Comparison of ENCODE assay signal across 8 mouse cellular contexts in the genomic region with DNA sequence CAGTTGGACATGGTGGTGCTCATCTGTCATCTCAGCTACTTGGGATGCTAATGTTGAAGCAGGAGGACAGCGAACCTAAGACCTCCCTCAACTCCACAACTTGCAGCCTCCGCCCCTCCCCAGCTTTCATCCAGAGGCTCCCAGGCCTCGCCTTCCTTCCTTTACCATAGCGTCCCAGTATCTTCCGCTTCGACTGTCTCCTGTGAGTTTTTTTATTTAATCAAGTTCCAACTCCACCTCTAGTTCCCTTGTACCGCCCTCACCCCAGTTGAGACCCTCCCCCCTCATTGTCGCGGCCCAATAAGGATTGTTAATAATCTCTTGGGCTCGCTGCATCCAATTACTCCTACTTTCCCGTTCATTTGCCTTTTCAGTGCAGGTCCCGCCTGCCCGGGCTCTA. TPM values are rescaled to one million over a fixed set of nuclear protein-coding genes. Genes with fewer than 3 reads are reported as not detected.
DNase-seq lines count a peak whose midpoint lies in the region; ATAC-seq and TF ChIP-seq lines count a peak whose summit lies in the region.

No protein-coding gene starts in this region.

- H3K4me2 ChIP-seq in lung, embryonic 14.5 days: peak overlapping the region; percentile 99
- H3K4me2 ChIP-seq in hindbrain, embryonic 13.5 days: peak overlapping the region; percentile 85
- H3K4me2 ChIP-seq in liver, embryonic 13.5 days: peak overlapping the region; percentile 74

- no peak overlapping the region for H3K27ac ChIP-seq in lung, embryonic 14.5 days (ENCODE audit: low read depth)
- H3K27ac ChIP-seq in hindbrain, embryonic 13.5 days: peak overlapping the region; percentile 74
- no peak overlapping the region for H3K27ac ChIP-seq in liver, embryonic 13.5 days

- peak overlapping the region; percentile 50; the same call in 1 of the 2 replicates for H3K4me3 ChIP-seq in lung, embryonic 14.5 days (ENCODE audit: low read depth, low read length)
- H3K4me3 ChIP-seq in hindbrain, embryonic 13.5 days: peak overlapping the region; percentile 66
- H3K4me3 ChIP-seq in liver, embryonic 13.5 days (replicated peaks): no peak overlapping the region

- no peak for TF ChIP-seq CTCF in lung, embryonic 14.5 days (IDR thresholded peaks at IDR 0.05; ENCODE audit: low read depth)

- no peaks in the 10 kb centered on the region for H3K4me1 ChIP-seq in lung, embryonic 14.5 days (ENCODE audit: insufficient read depth)
- peaks cover 77% of the 10 kb centered on the region for H3K4me1 ChIP-seq in hindbrain, embryonic 13.5 days (replicated peaks)
- H3K4me1 ChIP-seq in liver, embryonic 13.5 days (replicated peaks): peaks cover 32% of the 10 kb centered on the region

- H3K9ac ChIP-seq in lung, embryonic 14.5 days: no peak overlapping the region
- peak overlapping the region; percentile 56 for H3K9ac ChIP-seq in hindbrain, embryonic 13.5 days
- no peak overlapping the region for H3K9ac ChIP-seq in liver, embryonic 13.5 days

- no peak for DNase-seq in lung, embryonic 14.5 days
- no peak for DNase-seq in lung, postnatal 14 days
- peak; percentile 63 to 74 for DNase-seq in cerebellum, postnatal 14 days
- DNase-seq in liver, embryonic 13.5 days: no peak
- no peak for DNase-seq in thymus, postnatal 4 days
- DNase-seq in left cerebral cortex, adult 11 months (ENCODE audit: low spot score): no peak
- DNase-seq in gastrocnemius, adult 18-20 months (ENCODE audit: low spot score): no peak

- H3K27me3 ChIP-seq in lung, embryonic 14.5 days (ENCODE audit: insufficient read depth, low read length): peaks cover 82% of the 10 kb centered on the region
- H3K27me3 ChIP-seq in hindbrain, embryonic 13.5 days: peaks cover 45% of the 10 kb centered on the region
- peaks cover 91% of the 10 kb centered on the region for H3K27me3 ChIP-seq in liver, embryonic 13.5 days

- no peaks in the 10 kb centered on the region for H3K9me3 ChIP-seq in lung, embryonic 14.5 days (ENCODE audit: low read depth, low read length)
- no peaks in the 10 kb centered on the region for H3K9me3 ChIP-seq in hindbrain, embryonic 13.5 days
- H3K9me3 ChIP-seq in liver, embryonic 13.5 days (replicated peaks): no peaks in the 10 kb centered on the region

- ATAC-seq in lung, embryonic 14.5 days (ENCODE audit: insufficient read depth): 0 out of 2 replicates have a peak, but pooled peaks have one; percentile 2
- ATAC-seq in hindbrain, embryonic 13.5 days (ENCODE audit: low FRiP score): no peak
- no peak for ATAC-seq in liver, embryonic 13.5 days (ENCODE audit: low read depth)

- 3% methylated on average over 13 of the region's 13 CpGs for WGBS in lung, embryonic 14.5 days
- 3% methylated on average over 13 of the region's 13 CpGs for WGBS in hindbrain, embryonic 13.5 days
- WGBS in liver, embryonic 13.5 days (ENCODE audit: insufficient replicate concordance): 6% methylated on average over 13 of the region's 13 CpGs

- no peaks in the 10 kb centered on the region for H3K36me3 ChIP-seq in lung, embryonic 14.5 days (ENCODE audit: insufficient read depth)
- no peaks in the 10 kb centered on the region for H3K36me3 ChIP-seq in hindbrain, embryonic 13.5 days
- H3K36me3 ChIP-seq in liver, embryonic 13.5 days: no peaks in the 10 kb centered on the region

RNA-seq across cellular contexts. Expression of a gene that starts 0.5 kb away (rescaled TPM):
- polyA plus RNA-seq in lung, embryonic 14.5 days (2014; fragmentation: Nextera tagmentation; extraction: Ambion mirVana): 0.70 and 0.97 TPM in 2 replicates
- 4.4 and 5.0 TPM in 2 replicates for polyA plus RNA-seq in hindbrain, embryonic 13.5 days (2015; fragmentation: Nextera tagmentation; extraction: Ambion mirVana)
- polyA plus RNA-seq in liver, embryonic 13.5 days (2015; fragmentation: Nextera tagmentation; extraction: Ambion mirVana): 0.05 and 0.06 TPM in 2 replicates
- 1 to 10 TPM; 3.7 to 5.1 TPM for total RNA-seq in gastrocnemius, adult 18-20 months (2021)

RNA-seq across cellular contexts. Expression of a gene that starts 17.8 kb away (rescaled TPM):
- 4.7 and 6.8 TPM in 2 replicates for polyA plus RNA-seq in lung, embryonic 14.5 days (2014; fragmentation: Nextera tagmentation; extraction: Ambion mirVana)
- polyA plus RNA-seq in hindbrain, embryonic 13.5 days (2015; fragmentation: Nextera tagmentation; extraction: Ambion mirVana): 1.1 and 1.7 TPM in 2 replicates
- polyA plus RNA-seq in liver, embryonic 13.5 days (2015; fragmentation: Nextera tagmentation; extraction: Ambion mirVana): 4.5 and 5.1 TPM in 2 replicates
- total RNA-seq in gastrocnemius, adult 18-20 months (2021): under 1 TPM; 0.47 to 0.91 TPM

RNA-seq across cellular contexts. Expression of a gene that starts 36.2 kb away (rescaled TPM):
- 61.1 and 66.0 TPM in 2 replicates for polyA plus RNA-seq in lung, embryonic 14.5 days (2014; fragmentation: Nextera tagmentation; extraction: Ambion mirVana)
- 69.8 and 70.9 TPM in 2 replicates for polyA plus RNA-seq in hindbrain, embryonic 13.5 days (2015; fragmentation: Nextera tagmentation; extraction: Ambion mirVana)
- polyA plus RNA-seq in liver, embryonic 13.5 days (2015; fragmentation: Nextera tagmentation; extraction: Ambion mirVana): 40.7 and 47.1 TPM in 2 replicates
- 10 to 100 TPM; 42.7 to 45.2 TPM for total RNA-seq in gastrocnemius, adult 18-20 months (2021)

RNA-seq across cellular contexts. Expression of a gene that starts 41.3 kb away (rescaled TPM):
- polyA plus RNA-seq in lung, embryonic 14.5 days (2014; fragmentation: Nextera tagmentation; extraction: Ambion mirVana): 91.6 and 105 TPM in 2 replicates
- 24.4 and 28.8 TPM in 2 replicates for polyA plus RNA-seq in hindbrain, embryonic 13.5 days (2015; fragmentation: Nextera tagmentation; extraction: Ambion mirVana)
- 68.3 and 68.4 TPM in 2 replicates for polyA plus RNA-seq in liver, embryonic 13.5 days (2015; fragmentation: Nextera tagmentation; extraction: Ambion mirVana)
- 1 to 10 TPM; 4.6 to 4.8 TPM for total RNA-seq in gastrocnemius, adult 18-20 months (2021)

RNA-seq across cellular contexts. Expression of a gene that starts 58.1 kb away (rescaled TPM):
- 0.07 and 0.18 TPM in 2 replicates for polyA plus RNA-seq in lung, embryonic 14.5 days (2014; fragmentation: Nextera tagmentation; extraction: Ambion mirVana)
- polyA plus RNA-seq in hindbrain, embryonic 13.5 days (2015; fragmentation: Nextera tagmentation; extraction: Ambion mirVana): not detected in 2 replicates
- polyA plus RNA-seq in liver, embryonic 13.5 days (2015; fragmentation: Nextera tagmentation; extraction: Ambion mirVana): 0.08 and 0.14 TPM in 2 replicates
- total RNA-seq in gastrocnemius, adult 18-20 months (2021): under 1 TPM in 1 of 2 experiments, not detected in 1; 0.14 TPM

Comparison
In these comparisons a context has a peak if more than half of its experiments do, and no peak if none do; other contexts are left out.
1. DNase-seq: peak in cerebellum, postnatal 14 days (2 of 2); none in lung, embryonic 14.5 days (single experiment), lung, postnatal 14 days (single experiment), liver, embryonic 13.5 days (single experiment), thymus, postnatal 4 days (single experiment), left cerebral cortex, adult 11 months (single experiment) and gastrocnemius, adult 18-20 months (single experiment).
2. Peak in every context shown above with its lines, with median percentiles within 50 percentile points of each other: H3K4me2 ChIP-seq.